Mouse (Mus musculus) erythroblast, embryonic 14.5 days (primary cell): ENCODE results near the gene Cdhr2.

Experiments used
- GATA1 ChIP-seq: IDR thresholded peaks from 2 replicates; pipeline ENCODE4 v1.6.1; 2012; ENCODE audit warnings: low read length, inconsistent platforms, mixed read lengths
- TAL1 ChIP-seq: IDR thresholded peaks from 3 replicates; pipeline ENCODE4 v1.6.1; 2012; ENCODE audit warnings: low read length, inconsistent platforms, mixed read lengths

- TF ChIP-seq TAL1 (no peak), GATA1 (no peak)
These were observed 45.6 kb downstream of the Cdhr2 start for GRCm38 (mm10) chr13:54746896-54747295.
